Comparison of ENCODE assay signal across 25 mouse cellular contexts in genomic region chr16:38721377-38721776, GRCm38 (mm10). TPM values are rescaled to one million over a fixed set of nuclear protein-coding genes. Genes with fewer than 3 reads are reported as not detected.
A peak's percentile ranks its signal among the peaks of the same experiment; 100 is the strongest.
DNase-seq lines count a peak whose midpoint lies in the region; ATAC-seq and TF ChIP-seq lines count a peak whose summit lies in the region.
"Had no signal": no experiment of that assay in that cellular context is flagged by ENCODE, and none has a peak within 500 bp of the region (broad histone marks: within the 10 kb centered on the region; RNA-seq: fewer than 3 reads in every experiment).

No protein-coding gene starts in this region.

- H3K9ac ChIP-seq in forebrain, embryonic 13.5 days = no peak overlapping the region
- H3K9ac ChIP-seq: embryonic facial prominence, embryonic 15.5 days; forebrain, postnatal 0 days; heart, embryonic 15.5 days; hindbrain, embryonic 14.5 days had no signal

- WGBS in forebrain, embryonic 13.5 days = 96% methylated on average over 9 of the region's 9 CpGs

- intact Hi-C loops in gastrocnemius, adult 2 months (cut with DNase I) = loop anchor here (10.0 kb wide), 1 partner anchor 187 kb away; no protein-coding TSS in a partner anchor

- no peaks in the 10 kb centered on the region for H3K36me3 ChIP-seq in forebrain, embryonic 13.5 days (ENCODE audit: poor library complexity, severe bottlenecking)
- H3K36me3 ChIP-seq: embryonic facial prominence, embryonic 15.5 days; G1E; heart, embryonic 15.5 days; hindbrain, embryonic 10.5 days had no signal

- no peak overlapping the region for H3K4me3 ChIP-seq in gastrocnemius, adult 2 months
- no peak overlapping the region for H3K4me3 ChIP-seq in forebrain, embryonic 13.5 days
- H3K4me3 ChIP-seq: embryonic facial prominence, embryonic 15.5 days; erythroblast, embryonic 14.5 days; heart, embryonic 15.5 days; hindbrain, embryonic 10.5 days had no signal

- H3K4me2 ChIP-seq in forebrain, embryonic 13.5 days = no peak overlapping the region
- H3K4me2 ChIP-seq: embryonic facial prominence, embryonic 15.5 days; heart, embryonic 15.5 days; hindbrain, embryonic 14.5 days had no signal

- H3K9me3 ChIP-seq in forebrain, embryonic 13.5 days (replicated peaks) = no peaks in the 10 kb centered on the region
- H3K9me3 ChIP-seq: embryonic facial prominence, embryonic 15.5 days; G1E; heart, embryonic 15.5 days had no signal

- no peak for TF ChIP-seq CTCF in gastrocnemius, adult 2 months (IDR thresholded peaks at IDR 0.05)

- peak; percentile 27; the same call in 1 of the 2 replicates for ATAC-seq in granulocyte monocyte progenitor cell, adult 5-6 weeks (replicated peaks; ENCODE audit: poor library complexity, severe bottlenecking)
- no peak for ATAC-seq in forebrain, embryonic 13.5 days
- ATAC-seq: forebrain, postnatal 0 days; intestine, embryonic 16.5 days had no signal

- no peaks in the 10 kb centered on the region for H3K27me3 ChIP-seq in forebrain, embryonic 13.5 days
- H3K27me3 ChIP-seq: embryonic facial prominence, embryonic 15.5 days; heart, embryonic 15.5 days had no signal

- peak overlapping the region; percentile 38; the same call in 1 of the 2 replicates for H3K27ac ChIP-seq in gastrocnemius, adult 2 months
- H3K27ac ChIP-seq in forebrain, embryonic 13.5 days = no peak overlapping the region
- H3K27ac ChIP-seq: embryonic facial prominence, embryonic 15.5 days; heart, embryonic 15.5 days; hindbrain, embryonic 10.5 days; hindbrain, embryonic 14.5 days had no signal

- H3K4me1 ChIP-seq in forebrain, embryonic 13.5 days = no peaks in the 10 kb centered on the region
- H3K4me1 ChIP-seq: embryonic facial prominence, embryonic 15.5 days; heart, embryonic 15.5 days had no signal

- no peak for DNase-seq in gastrocnemius, adult 2 months
- no peak for DNase-seq in gastrocnemius, postnatal 25 days
- DNase-seq in kidney, postnatal 10 days = peak; percentile 2
- DNase-seq in kidney, adult 18-20 months = no peak
- DNase-seq in natural killer cell, adult 2 months (ENCODE audit: low spot score in 2 of 2) = no peak
- DNase-seq: adrenal gland, adult 8-10 months; adrenal gland, postnatal 36 days; B cell, adult 2 months; cerebellum, adult 11 months; cerebellum, adult 8-10 months; cerebellum, postnatal 14 days; embryo, embryonic 11 days; forebrain, postnatal 0 days; gastrocnemius, postnatal 36 days; heart, postnatal 14 days; kidney, adult 8-10 months had no signal

RNA-seq across cellular contexts. Expression of gene Arhgap31, which starts 8.3 kb away (rescaled TPM):
- 10 to 100 TPM; 11.9 to 18.6 TPM for total RNA-seq in gastrocnemius, adult 2 months (2021)
- 10 to 100 TPM; 11.9 to 14.7 TPM for total RNA-seq in gastrocnemius, postnatal 25 days (2021)
- total RNA-seq in granulocyte monocyte progenitor cell, adult 5-6 weeks (2014; fragmentation: Nextera tagmentation) = 17.4 and 18.3 TPM in 2 replicates
- 6.5 and 7.7 TPM in 2 replicates for total RNA-seq in granulocyte monocyte progenitor cell, adult 5-6 weeks (2017)
- polyA plus RNA-seq in forebrain, embryonic 13.5 days (2015; fragmentation: Nextera tagmentation; extraction: Ambion mirVana) = 3.1 and 3.6 TPM in 2 replicates

RNA-seq across cellular contexts. Expression of gene B4galt4, which starts 20.7 kb away (rescaled TPM):
- total RNA-seq in gastrocnemius, adult 2 months (2021) = 1 to 10 TPM; 3.3 to 7.0 TPM
- 1 to 10 TPM; 4.0 to 4.4 TPM for total RNA-seq in gastrocnemius, postnatal 25 days (2021)
- 62.7 and 65.3 TPM in 2 replicates for total RNA-seq in granulocyte monocyte progenitor cell, adult 5-6 weeks (2014; fragmentation: Nextera tagmentation)
- 58.2 and 61.1 TPM in 2 replicates for total RNA-seq in granulocyte monocyte progenitor cell, adult 5-6 weeks (2017)
- polyA plus RNA-seq in forebrain, embryonic 13.5 days (2015; fragmentation: Nextera tagmentation; extraction: Ambion mirVana) = 17.9 and 22.8 TPM in 2 replicates
- total RNA-seq: G1E had no signal
- polyA plus RNA-seq: erythroblast, embryonic 14.5 days; G1E had no signal

Comparison
In these comparisons a context has a peak if more than half of its experiments do, and no peak if none do; other contexts are left out.
1. RNA of gene B4galt4, which starts 20.7 kb away (total RNA-seq): 58.2 to 65.3 TPM in granulocyte monocyte progenitor cell, adult 5-6 weeks; 3.3 to 7.0 TPM in gastrocnemius, adult 2 months and 4.0 to 4.4 TPM in gastrocnemius, postnatal 25 days; every median in the first group is over 4 times any median in the second.